Mouse (Mus musculus) liver, adult (tissue): ENCODE data around the gene Bco1.

Experiments used
- GATA4 ChIP-seq: IDR thresholded peaks from 2 replicates; pipeline ENCODE4 v1.6.1; 2014; ENCODE audit warnings: mild to moderate bottlenecking, low read length; ENCODE audit not compliant: insufficient replicate concordance

Bco1 gene

GRCm38 (mm10) chr8:117078367-117078926 lies 17.2 kb upstream of the Bco1 start:
- TF ChIP-seq GATA4 = no peak

- no peak for TF ChIP-seq GATA4
Measured at GRCm38 (mm10) chr8:117079652-117080051, 16.0 kb upstream of the Bco1 start.

GRCm38 (mm10) chr8:117082399-117082872 lies 13.2 kb upstream of the Bco1 start, which contains the start of gene Pkd1l2:
Gene Pkd1l2, minus strand, starts transcription at chr8:117082449.
- no peak for TF ChIP-seq GATA4

- TF ChIP-seq GATA4 = no peak
Measured at GRCm38 (mm10) chr8:117082947-117083559, 12.6 kb upstream of the Bco1 start.

GRCm38 (mm10) chr8:117085521-117085920 lies 10.1 kb upstream of the Bco1 start:
- TF ChIP-seq GATA4 = peak; percentile 97

- no peak for TF ChIP-seq GATA4
Measured at GRCm38 (mm10) chr8:117087036-117087435, 8.6 kb upstream of the Bco1 start.

GRCm38 (mm10) chr8:117089802-117090201 lies 5.9 kb upstream of the Bco1 start:
- no peak for TF ChIP-seq GATA4

- TF ChIP-seq GATA4 = no peak
Measured at GRCm38 (mm10) chr8:117094053-117094452, 1.6 kb upstream of the Bco1 start.

GRCm38 (mm10) chr8:117097051-117097563 lies 1.5 kb downstream of the Bco1 start:
- TF ChIP-seq GATA4 = no peak

GRCm38 (mm10) chr8:117097564-117098191 lies 2.0 kb downstream of the Bco1 start:
- no peak for TF ChIP-seq GATA4

GRCm38 (mm10) chr8:117107533-117107932 lies 11.9 kb downstream of the Bco1 start:
- TF ChIP-seq GATA4 = no peak

GRCm38 (mm10) chr8:117109018-117109711 lies 13.5 kb downstream of the Bco1 start:
- no peak for TF ChIP-seq GATA4

- TF ChIP-seq GATA4 = no peak
Measured at GRCm38 (mm10) chr8:117109801-117110390, 14.2 kb downstream of the Bco1 start.

GRCm38 (mm10) chr8:117111641-117112040 lies 16.0 kb downstream of the Bco1 start:
- TF ChIP-seq GATA4 = no peak

GRCm38 (mm10) chr8:117112261-117112660 lies 16.6 kb downstream of the Bco1 start:
- TF ChIP-seq GATA4 = no peak

GRCm38 (mm10) chr8:117115094-117115493 lies 19.4 kb downstream of the Bco1 start:
- no peak for TF ChIP-seq GATA4
